Mouse (Mus musculus) lung, postnatal 0 days (tissue): ENCODE data around the gene Nrbf2.

Experiments
- CTCF ChIP-seq: IDR thresholded peaks from 2 replicates; pipeline ENCODE4 v1.5.1; 2016; ENCODE audit warnings: antibody characterized with exemption, mild to moderate bottlenecking
- EP300 ChIP-seq: IDR thresholded peaks from 2 replicates; pipeline ENCODE4 v1.6.1; 2016; ENCODE audit warnings: antibody characterized with exemption, mild to moderate bottlenecking, control low read depth

GRCm38 (mm10) chr10:67302340-67302739, 17.2 kb upstream of the Nrbf2 start:
- TF ChIP-seq EP300 = no peak
- no peak for TF ChIP-seq CTCF
